Mouse (Mus musculus): ENCODE results near the gene Slc27a5. TPM values are rescaled to one million over a fixed set of nuclear protein-coding genes. Genes with fewer than 3 reads are reported as not detected.

Gene Slc27a5
- under 1 TPM in 1 of 2 experiments, not detected in 1; 0.29 TPM for polyA plus RNA-seq (2017; shearing (Covaris generic))

- no peak for ATAC-seq
These were observed at the start of gene Slc27a5 for GRCm38 (mm10) chr7:12998053-12998452. TSS of gene Slc27a5 (minus strand) at chr7:12998192.

- ATAC-seq = peak; percentile 97
These were observed 48.1 kb upstream of the Slc27a5 start for GRCm38 (mm10) chr7:13046084-13046483.

- ATAC-seq = no peak
These were observed 46.2 kb upstream of the Slc27a5 start for GRCm38 (mm10) chr7:13044254-13044625.

GRCm38 (mm10) chr7:13043445-13044253, 45.7 kb upstream of the Slc27a5 start:
- ATAC-seq = no peak

- no peak for ATAC-seq
These were observed 45.1 kb upstream of the Slc27a5 start for GRCm38 (mm10) chr7:13043120-13043444.

- ATAC-seq = no peak
These were observed 44.5 kb upstream of the Slc27a5 start for GRCm38 (mm10) chr7:13042511-13042910.

GRCm38 (mm10) chr7:13041256-13041655, 43.3 kb upstream of the Slc27a5 start:
- ATAC-seq = no peak

GRCm38 (mm10) chr7:13039181-13039580, 41.2 kb upstream of the Slc27a5 start:
- ATAC-seq = no peak

- ATAC-seq = no peak
These were observed 40.7 kb upstream of the Slc27a5 start for GRCm38 (mm10) chr7:13038621-13039169.

- peak; percentile 78 for ATAC-seq
These were observed 40.0 kb upstream of the Slc27a5 start, which contains the start of gene Ube2m for GRCm38 (mm10) chr7:13037901-13038555. TSS of gene Ube2m (minus strand) at chr7:13038275.

- no peak for ATAC-seq
These were observed 39.4 kb upstream of the Slc27a5 start for GRCm38 (mm10) chr7:13037366-13037765.

- no peak for ATAC-seq
These were observed 38.8 kb upstream of the Slc27a5 start for GRCm38 (mm10) chr7:13036806-13037205.

GRCm38 (mm10) chr7:13035211-13035855, 37.3 kb upstream of the Slc27a5 start:
- no peak for ATAC-seq

- ATAC-seq = peak; percentile 53
These were observed 36.4 kb upstream of the Slc27a5 start, which contains the start of gene Chmp2a for GRCm38 (mm10) chr7:13034148-13034977. TSS of gene Chmp2a (minus strand) at chr7:13034807.

- ATAC-seq = no peak
These were observed 35.6 kb upstream of the Slc27a5 start for GRCm38 (mm10) chr7:13033451-13034147.

- ATAC-seq = no peak
These were observed 34.5 kb upstream of the Slc27a5 start for GRCm38 (mm10) chr7:13032541-13032940.

- ATAC-seq = no peak
These were observed 34.0 kb upstream of the Slc27a5 start for GRCm38 (mm10) chr7:13031983-13032382.

- ATAC-seq = no peak
These were observed 33.1 kb upstream of the Slc27a5 start for GRCm38 (mm10) chr7:13031069-13031468.

- ATAC-seq = no peak
These were observed 31.0 kb upstream of the Slc27a5 start for GRCm38 (mm10) chr7:13028986-13029385.

- ATAC-seq = no peak
These were observed 27.6 kb upstream of the Slc27a5 start for GRCm38 (mm10) chr7:13025511-13026112.

GRCm38 (mm10) chr7:13024805-13025204, 26.8 kb upstream of the Slc27a5 start:
- ATAC-seq = peak; percentile 15

Measured in activated CD4-positive, CD25-positive, alpha-beta regulatory T cell, adult 4 months (primary cell).